Mouse (Mus musculus): Measurements from ENCODE around the gene Kif2a. TPM values are rescaled to one million over a fixed set of nuclear protein-coding genes. Genes with fewer than 3 reads are reported as not detected.
A peak's percentile ranks its signal among the peaks of the same experiment; 100 is the strongest.

The Kif2a gene
- polyA plus RNA-seq, 1 experiment from 2014 or later = 29.7 TPM

DNA sequence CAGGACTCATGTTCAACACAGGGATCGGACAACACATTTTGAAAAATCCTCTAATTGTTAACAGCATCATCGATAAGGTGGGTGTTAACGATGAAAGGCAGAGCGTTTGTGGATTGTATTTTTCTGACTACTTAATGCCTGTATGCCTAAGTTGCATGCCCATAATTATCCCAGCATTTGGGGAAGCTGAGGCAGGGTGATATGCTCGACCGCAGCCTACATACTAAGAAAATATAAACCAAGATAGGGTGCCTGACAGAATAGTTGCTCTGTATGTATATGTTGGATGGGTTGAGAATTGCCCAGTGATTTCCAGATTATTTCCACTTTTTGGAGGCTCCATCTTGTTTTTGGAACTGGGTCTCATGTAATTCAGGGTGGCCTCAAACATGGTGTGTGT, 74.3 kb downstream of the Kif2a start:
- 6% methylated on average over 6 of the region's 6 CpGs for WGBS
- DNase-seq (ENCODE audit: low spot score) (no peak), ATAC-seq (ENCODE audit: low FRiP score) (no peak)

DNA sequence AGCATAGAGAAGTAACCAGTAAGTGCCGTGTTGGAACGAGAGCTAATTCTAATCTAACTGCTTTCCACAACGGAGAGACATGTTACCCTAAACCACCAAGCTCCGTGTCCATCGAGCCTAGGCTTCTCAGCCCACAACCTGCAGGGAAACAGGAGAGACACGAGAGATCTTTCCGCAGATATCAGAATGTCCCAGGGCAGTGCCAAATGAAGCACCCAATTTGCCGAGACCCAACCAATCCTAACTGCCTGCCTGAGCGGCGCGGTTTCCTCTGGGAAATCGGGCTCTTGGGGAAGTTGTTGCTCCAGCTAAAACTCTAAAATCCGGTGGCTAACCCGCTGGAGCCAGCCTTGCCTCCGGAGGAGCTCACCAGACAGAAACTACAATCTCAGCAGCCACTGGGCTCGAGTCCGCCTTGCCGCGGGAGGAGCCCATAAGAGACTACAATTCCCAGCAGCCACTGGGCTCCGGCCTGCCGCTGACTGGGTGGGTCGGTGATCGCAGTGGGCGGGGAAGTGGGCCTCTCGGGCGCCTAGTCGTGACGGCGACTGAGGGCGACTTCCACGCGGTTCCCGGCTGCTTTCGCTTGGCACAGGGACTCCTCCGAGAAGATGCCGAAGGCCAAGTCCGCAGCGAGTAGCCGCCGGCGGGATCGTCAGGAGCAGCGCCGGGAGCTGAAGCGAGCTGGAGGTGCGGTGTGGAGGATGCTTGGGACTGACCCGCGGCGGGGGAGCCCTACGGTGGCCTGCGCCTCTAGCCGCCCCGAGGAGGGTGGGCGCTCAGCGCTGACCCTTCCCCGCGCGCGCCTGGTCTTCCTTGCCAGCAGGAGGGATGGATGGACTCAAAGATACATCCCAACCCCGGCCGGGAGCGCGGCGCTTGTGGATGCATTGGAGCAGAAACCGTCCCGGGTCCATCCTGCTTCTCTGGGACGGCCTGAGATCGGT, 75.1 kb downstream of the Kif2a start, which contains the start of gene Dimt1:
Gene Dimt1 (plus strand): TSS at position 534 of the 947 bp plus-strand sequence.
- peak; percentile 99 for ATAC-seq (ENCODE audit: low FRiP score)
- H3K27me3 ChIP-seq (ENCODE audit: control insufficient read depth, insufficient read depth, low read length) = no peaks in the 10 kb centered on the region
- peak within 1 kb of the TSS; percentile 74 for H3K27ac ChIP-seq (ENCODE audit: low read depth, low read length)
- no peaks in the 10 kb centered on the region for H3K4me1 ChIP-seq (replicated peaks; ENCODE audit: control insufficient read depth, insufficient read depth, low read length)
- H3K4me2 ChIP-seq (replicated peaks; ENCODE audit: low read depth, low read length) = peak within 1 kb of the TSS; percentile 52
- DNase-seq (ENCODE audit: low spot score) = peak; percentile 94
- H3K9me3 ChIP-seq (ENCODE audit: control insufficient read depth, low read length) = no peaks in the 10 kb centered on the region
- peak within 1 kb of the TSS; percentile 76 for H3K4me3 ChIP-seq (ENCODE audit: low read depth, low read length)
- under 1% methylated on average over 68 of the region's 68 CpGs for WGBS
- H3K9ac ChIP-seq (ENCODE audit: low read depth, low read length) = peak within 1 kb of the TSS; percentile 83
- no peaks in the 10 kb centered on the region for H3K36me3 ChIP-seq (ENCODE audit: control insufficient read depth, insufficient read depth, low read length)

More for the DNA sequence above, 74.3 kb downstream of the Kif2a start:
- Histone ChIP-seq H3K27ac (ENCODE audit: low read depth, low read length) (no peak overlapping the region), H3K36me3 (ENCODE audit: control insufficient read depth, insufficient read depth, low read length) (0 out of 2 replicates have a peak, but pooled peaks cover 2% of the 10 kb centered on the region), H3K9ac (ENCODE audit: low read depth, low read length) (peak overlapping the region; percentile 83), H3K4me1 (replicated peaks; ENCODE audit: control insufficient read depth, insufficient read depth, low read length) (no peaks in the 10 kb centered on the region), H3K4me3 (ENCODE audit: low read depth, low read length) (peak overlapping the region; percentile 76), H3K27me3 (ENCODE audit: control insufficient read depth, insufficient read depth, low read length) (no peaks in the 10 kb centered on the region), H3K4me2 (replicated peaks; ENCODE audit: low read depth, low read length) (peak overlapping the region; percentile 52), H3K9me3 (ENCODE audit: control insufficient read depth, low read length) (no peaks in the 10 kb centered on the region)

GRCm38 (mm10) chr13:106945518-106945917, 76.4 kb downstream of the Kif2a start:
- Histone ChIP-seq H3K4me1 (replicated peaks; ENCODE audit: control insufficient read depth, insufficient read depth, low read length) (no peaks in the 10 kb centered on the region), H3K4me3 (ENCODE audit: low read depth, low read length) (no peak overlapping the region), H3K9me3 (ENCODE audit: control insufficient read depth, low read length) (no peaks in the 10 kb centered on the region), H3K4me2 (replicated peaks; ENCODE audit: low read depth, low read length) (no peak overlapping the region), H3K27ac (ENCODE audit: low read depth, low read length) (no peak overlapping the region), H3K9ac (ENCODE audit: low read depth, low read length) (no peak overlapping the region), H3K36me3 (ENCODE audit: control insufficient read depth, insufficient read depth, low read length) (no peaks in the 10 kb centered on the region), H3K27me3 (ENCODE audit: control insufficient read depth, insufficient read depth, low read length) (no peaks in the 10 kb centered on the region)
- DNase-seq (ENCODE audit: low spot score) (no peak), ATAC-seq (ENCODE audit: low FRiP score) (no peak)
- 81% methylated on average over 9 of the region's 9 CpGs for WGBS

DNA sequence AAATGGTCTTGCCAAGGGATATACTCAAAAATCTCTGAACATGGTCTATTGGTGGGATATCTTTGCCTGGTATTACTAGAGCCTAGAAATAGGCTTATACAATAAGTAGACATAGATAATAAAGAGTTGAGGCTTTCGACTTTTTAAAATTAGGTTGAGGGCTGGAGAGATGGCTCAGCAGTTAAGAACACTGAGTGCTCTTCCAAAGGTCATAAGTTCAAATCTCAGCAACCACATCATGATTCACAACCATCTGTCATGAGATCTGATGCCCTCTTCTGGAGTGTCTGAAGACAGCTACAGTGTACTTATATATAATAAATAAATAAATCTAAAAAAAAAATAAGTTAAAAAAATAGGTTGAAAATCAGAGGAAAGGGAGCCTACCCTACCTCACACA, 79.2 kb downstream of the Kif2a start:
- H3K27me3 ChIP-seq (ENCODE audit: control insufficient read depth, insufficient read depth, low read length) = no peaks in the 10 kb centered on the region
- no peak overlapping the region for H3K27ac ChIP-seq (ENCODE audit: low read depth, low read length)
- no peaks in the 10 kb centered on the region for H3K36me3 ChIP-seq (ENCODE audit: control insufficient read depth, insufficient read depth, low read length)
- DNase-seq (ENCODE audit: low spot score) = no peak
- no peaks in the 10 kb centered on the region for H3K4me1 ChIP-seq (replicated peaks; ENCODE audit: control insufficient read depth, insufficient read depth, low read length)
- 90% methylated on average over 1 of the region's 1 CpGs for WGBS
- no peak overlapping the region for H3K4me3 ChIP-seq (ENCODE audit: low read depth, low read length)
- no peak overlapping the region for H3K4me2 ChIP-seq (replicated peaks; ENCODE audit: low read depth, low read length)
- no peaks in the 10 kb centered on the region for H3K9me3 ChIP-seq (ENCODE audit: control insufficient read depth, low read length)
- no peak for ATAC-seq (ENCODE audit: low FRiP score)
- H3K9ac ChIP-seq (ENCODE audit: low read depth, low read length) = no peak overlapping the region

DNA sequence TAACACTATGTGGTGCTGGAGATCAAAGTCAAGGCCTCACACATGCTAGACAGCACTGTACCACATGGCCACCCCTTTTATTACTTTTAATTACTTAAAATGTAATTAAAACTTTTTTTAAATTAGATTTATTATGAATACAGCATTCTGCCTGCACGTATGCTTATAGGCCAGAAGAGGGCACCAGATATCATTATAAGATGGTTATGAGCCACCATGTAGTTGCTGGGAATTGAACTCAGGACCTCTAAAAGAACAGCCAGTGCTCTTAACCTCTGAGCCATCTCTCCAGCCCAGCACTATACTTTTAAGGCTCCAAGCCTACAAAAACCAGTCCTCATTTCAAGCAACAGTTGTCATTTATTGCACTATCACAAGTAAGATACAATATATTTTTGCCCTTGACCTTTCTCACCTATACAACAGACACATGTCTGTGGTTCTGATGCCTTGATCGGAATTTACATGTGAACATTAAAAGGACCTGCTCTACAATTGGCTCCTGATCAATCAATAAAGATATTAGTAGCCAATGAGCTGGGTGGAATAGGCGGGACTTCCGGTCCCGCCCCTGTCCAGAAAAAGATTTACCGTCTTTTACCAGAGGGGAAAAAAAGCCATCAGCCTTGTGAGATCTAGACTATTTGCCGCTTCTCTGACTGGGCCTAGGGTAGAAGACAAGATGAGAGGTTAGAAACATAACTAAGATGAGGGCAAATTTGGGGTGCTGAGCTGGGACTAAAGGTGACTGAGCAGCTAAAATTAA, 80.5 kb downstream of the Kif2a start:
- Histone ChIP-seq H3K27me3 (ENCODE audit: control insufficient read depth, insufficient read depth, low read length) (no peaks in the 10 kb centered on the region), H3K9ac (ENCODE audit: low read depth, low read length) (no peak overlapping the region), H3K4me3 (ENCODE audit: low read depth, low read length) (peak overlapping the region; percentile 13; the same call in 1 of the 2 replicates), H3K36me3 (ENCODE audit: control insufficient read depth, insufficient read depth, low read length) (no peaks in the 10 kb centered on the region), H3K27ac (ENCODE audit: low read depth, low read length) (no peak overlapping the region), H3K4me2 (replicated peaks; ENCODE audit: low read depth, low read length) (no peak overlapping the region), H3K4me1 (replicated peaks; ENCODE audit: control insufficient read depth, insufficient read depth, low read length) (no peaks in the 10 kb centered on the region), H3K9me3 (ENCODE audit: control insufficient read depth, low read length) (no peaks in the 10 kb centered on the region)
- ATAC-seq (ENCODE audit: low FRiP score) (peak; percentile 15; the same call in 1 of the 2 replicates), DNase-seq (ENCODE audit: low spot score) (peak; percentile 67)
- 21% methylated on average over 7 of the region's 7 CpGs for WGBS

DNA sequence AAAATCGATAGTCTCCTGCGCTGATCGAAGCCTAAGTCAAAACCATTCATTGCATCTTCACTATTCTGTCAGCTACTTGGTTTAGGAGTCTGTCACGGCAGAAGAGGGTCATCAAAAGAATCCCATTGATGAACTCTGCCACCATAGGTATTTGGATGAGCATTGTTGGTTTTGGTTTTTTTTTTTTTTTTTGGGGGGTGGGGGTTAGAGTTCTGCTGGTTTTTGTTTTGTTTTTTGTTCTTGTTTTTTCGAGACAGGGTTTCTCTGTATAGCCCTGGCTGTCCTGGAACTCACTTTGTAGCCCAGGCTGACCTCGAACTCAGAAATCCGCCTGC, 84.8 kb downstream of the Kif2a start:
- Histone ChIP-seq H3K4me1 (replicated peaks; ENCODE audit: control insufficient read depth, insufficient read depth, low read length) (no peaks in the 10 kb centered on the region), H3K27me3 (ENCODE audit: control insufficient read depth, insufficient read depth, low read length) (no peaks in the 10 kb centered on the region), H3K9me3 (ENCODE audit: control insufficient read depth, low read length) (no peaks in the 10 kb centered on the region), H3K4me2 (replicated peaks; ENCODE audit: low read depth, low read length) (peak overlapping the region; percentile 31; the same call in 1 of the 2 replicates), H3K4me3 (ENCODE audit: low read depth, low read length) (peak overlapping the region; percentile 96), H3K27ac (ENCODE audit: low read depth, low read length) (no peak overlapping the region), H3K36me3 (ENCODE audit: control insufficient read depth, insufficient read depth, low read length) (no peaks in the 10 kb centered on the region), H3K9ac (ENCODE audit: low read depth, low read length) (no peak overlapping the region)
- ATAC-seq (ENCODE audit: low FRiP score) = peak; percentile 12
- no peak for DNase-seq (ENCODE audit: low spot score)
- 29% methylated on average over 7 of the region's 7 CpGs for WGBS

DNA sequence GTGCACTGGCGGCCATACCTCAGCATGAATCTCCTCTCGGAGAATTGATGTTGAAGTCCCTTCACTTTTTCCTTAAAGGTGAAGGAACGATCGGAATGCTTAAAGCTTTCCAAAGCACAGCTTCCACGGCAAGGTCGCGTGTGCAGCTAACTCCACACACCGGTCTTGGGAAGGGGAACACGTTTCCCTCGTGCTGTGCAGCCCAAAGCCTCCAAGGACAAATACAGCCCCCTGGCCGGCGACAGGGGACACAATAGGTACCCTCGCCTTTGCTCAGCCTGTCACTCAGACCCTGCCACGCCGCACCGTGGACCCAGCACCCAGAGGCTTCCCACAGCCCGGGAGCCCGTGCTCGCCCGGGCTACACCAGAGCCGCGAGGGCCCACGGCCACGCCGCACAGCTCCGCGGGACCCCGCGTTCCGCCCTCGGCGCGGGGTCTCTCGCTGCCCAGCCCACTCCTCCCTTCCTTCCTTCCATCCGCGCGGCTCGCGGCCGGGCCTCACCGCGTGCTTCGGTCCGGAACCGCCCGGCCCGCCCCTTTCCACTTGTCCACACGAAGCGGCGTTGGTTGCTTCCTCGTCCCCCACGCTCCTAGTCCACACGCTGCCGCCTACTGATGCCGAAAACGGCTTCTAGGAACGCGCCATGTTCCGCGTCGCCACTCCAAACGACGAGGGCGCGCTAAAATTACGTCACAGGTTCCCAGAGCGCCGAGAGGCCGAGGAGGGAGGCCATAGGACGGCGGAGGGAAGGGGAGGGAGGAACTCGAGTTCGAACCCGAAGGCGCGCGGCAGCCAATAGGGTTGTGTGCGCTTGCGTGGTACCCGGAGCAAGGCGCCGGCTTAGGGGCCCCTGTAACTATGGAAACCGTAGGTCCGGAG, 85.4 kb downstream of the Kif2a start, which contains the start of gene Ipo11:
Gene Ipo11 (minus strand): TSS at position 703 of the 882 bp plus-strand sequence.
- under 1% methylated on average over 69 of the region's 84 CpGs for WGBS
- peak; percentile 98 for ATAC-seq (ENCODE audit: low FRiP score)

DNA sequence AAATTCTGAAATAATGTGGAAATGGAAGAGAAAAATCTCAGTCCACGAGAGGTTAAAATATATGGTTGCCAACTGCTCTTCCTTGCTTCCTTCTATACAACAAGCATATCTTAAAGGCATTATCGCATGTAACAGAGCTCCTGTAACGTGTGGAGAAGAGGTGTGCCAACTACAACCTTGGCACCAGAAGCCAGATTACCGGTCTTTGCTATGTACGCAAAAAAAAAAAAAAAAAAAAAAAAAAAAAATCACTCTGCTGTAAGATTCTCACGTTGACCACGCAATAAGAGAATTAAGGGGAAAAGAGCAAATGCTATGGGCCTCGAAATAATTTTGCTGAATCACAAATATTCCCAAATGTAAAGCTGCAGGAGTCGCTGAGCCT, 86.1 kb downstream of the Kif2a start:
- no peaks in the 10 kb centered on the region for H3K36me3 ChIP-seq (ENCODE audit: control insufficient read depth, insufficient read depth, low read length)
- H3K9me3 ChIP-seq (ENCODE audit: control insufficient read depth, low read length) = no peaks in the 10 kb centered on the region
- DNase-seq (ENCODE audit: low spot score) (no peak), ATAC-seq (ENCODE audit: low FRiP score) (no peak)
- no peaks in the 10 kb centered on the region for H3K27me3 ChIP-seq (ENCODE audit: control insufficient read depth, insufficient read depth, low read length)
- H3K4me2 ChIP-seq (replicated peaks; ENCODE audit: low read depth, low read length) = peak overlapping the region; percentile 54
- H3K27ac ChIP-seq (ENCODE audit: low read depth, low read length) = no peak overlapping the region
- H3K9ac ChIP-seq (ENCODE audit: low read depth, low read length) = peak overlapping the region; percentile 93
- peak overlapping the region; percentile 96 for H3K4me3 ChIP-seq (ENCODE audit: low read depth, low read length)
- WGBS = 12% methylated on average over 9 of the region's 9 CpGs
- H3K4me1 ChIP-seq (replicated peaks; ENCODE audit: control insufficient read depth, insufficient read depth, low read length) = no peaks in the 10 kb centered on the region

More for the DNA sequence above, 85.4 kb downstream of the Kif2a start, which contains the start of gene Ipo11:
- peak within 1 kb of the TSS; percentile 96 for H3K4me3 ChIP-seq (ENCODE audit: low read depth, low read length)
- H3K9me3 ChIP-seq (ENCODE audit: control insufficient read depth, low read length) = no peaks in the 10 kb centered on the region
- peak within 1 kb of the TSS; percentile 93 for H3K9ac ChIP-seq (ENCODE audit: low read depth, low read length)
- H3K4me1 ChIP-seq (replicated peaks; ENCODE audit: control insufficient read depth, insufficient read depth, low read length) = no peaks in the 10 kb centered on the region
- peak; percentile 98 for DNase-seq (ENCODE audit: low spot score)
- no peaks in the 10 kb centered on the region for H3K27me3 ChIP-seq (ENCODE audit: control insufficient read depth, insufficient read depth, low read length)
- no peaks in the 10 kb centered on the region for H3K36me3 ChIP-seq (ENCODE audit: control insufficient read depth, insufficient read depth, low read length)
- peak within 1 kb of the TSS; percentile 54 for H3K4me2 ChIP-seq (replicated peaks; ENCODE audit: low read depth, low read length)
- peak within 1 kb of the TSS; percentile 82 for H3K27ac ChIP-seq (ENCODE audit: low read depth, low read length)

Data from hindbrain, embryonic 11.5 days (tissue).